Mouse (Mus musculus) stomach, embryonic 14.5 days (tissue): ENCODE measurements around the gene Alppl2. TPM values are rescaled to one million over a fixed set of nuclear protein-coding genes. Genes with fewer than 3 reads are reported as not detected.
A peak's percentile ranks its signal among the peaks of the same experiment; 100 is the strongest.

ENCODE experiments used
- ATAC-seq: fragments of 200-750 bp; cut with Nextera tagmentation; 2 replicates; pipeline ENCODE4 v1.8.0; 2017; ENCODE audit warnings: low read depth, moderate TSS enrichment; ENCODE audit not compliant: insufficient number of reproducible peaks, insufficient read depth, low FRiP score
- H3K27ac ChIP-seq: fragments of 300-500 bp; sonication (generic); 2 replicates; pipeline ENCODE4 v1.5.1; 2014; ENCODE audit warnings: mild to moderate bottlenecking, low read length, moderate library complexity, mixed read lengths
- H3K27me3 ChIP-seq: fragments of 300-500 bp; sonication (generic); 2 replicates; pipeline ENCODE4 v1.6.1; 2014; ENCODE audit warnings: low read length, control low read depth, mixed read lengths; ENCODE audit not compliant: control insufficient read depth, insufficient read depth
- H3K36me3 ChIP-seq: fragments of 300-500 bp; sonication (generic); 2 replicates; pipeline ENCODE4 v1.6.1; 2014; ENCODE audit warnings: mild to moderate bottlenecking, control low read depth, low read length, moderate library complexity, mixed read lengths; ENCODE audit not compliant: control insufficient read depth, insufficient read depth
- H3K4me1 ChIP-seq: fragments of 300-500 bp; sonication (generic); 2 replicates; pipeline ENCODE4 v1.6.1; 2014; ENCODE audit warnings: low read length, control low read depth, mixed read lengths; ENCODE audit not compliant: control insufficient read depth, insufficient read depth
- H3K4me2 ChIP-seq: fragments of 300-500 bp; sonication (generic); replicated peaks from 2 replicates; pipeline ENCODE4 v1.6.1; 2014; ENCODE audit warnings: low read depth, low read length, control low read depth
- H3K4me3 ChIP-seq: fragments of 300-500 bp; sonication (generic); 2 replicates; pipeline ENCODE4 v1.5.1; 2014; ENCODE audit warnings: low read depth, low read length, control low read depth
- H3K9ac ChIP-seq: fragments of 300-500 bp; sonication (generic); replicated peaks from 2 replicates; pipeline ENCODE4 v1.6.1; 2014; ENCODE audit warnings: low read depth, mild to moderate bottlenecking, control low read depth, low read length, moderate library complexity, mixed read lengths
- H3K9me3 ChIP-seq: fragments of 300-500 bp; sonication (generic); 2 replicates; pipeline ENCODE4 v1.6.1; 2016; ENCODE audit warnings: low read depth, low read length, control low read depth; ENCODE audit not compliant: control insufficient read depth
- WGBS: fragments of 180-500 bp; shearing (Covaris S2); extraction: QIAGEN DNeasy Blood & Tissue Kit; methylation state at CpG from one replicate; pipeline ENCODE4 v1.1.7; 2014; 5-methylcytosine and 5-hydroxymethylcytosine counted together
- polyA plus RNA-seq: library from polyadenylated mRNA; unstranded; fragments of >200 nt; fragmentation: Nextera tagmentation; extraction: Ambion mirVana; gene quantifications from 2 replicates; pipeline ENCODE4 v1.2.1, GENCODE M21; 2014

The Alppl2 gene
- polyA plus RNA-seq, 1 experiment from 2014 or later: not detected

- no peak overlapping the region for H3K4me3 ChIP-seq
- WGBS: 50% methylated on average over 16 of the region's 16 CpGs
- H3K9ac ChIP-seq: no peak overlapping the region
- H3K4me2 ChIP-seq: no peak overlapping the region
- no peaks in the 10 kb centered on the region for H3K4me1 ChIP-seq
- no peaks in the 10 kb centered on the region for H3K9me3 ChIP-seq
- H3K27me3 ChIP-seq: no peaks in the 10 kb centered on the region
- H3K36me3 ChIP-seq: no peaks in the 10 kb centered on the region
- peak; percentile 42; the same call in 1 of the 2 replicates for ATAC-seq
- H3K27ac ChIP-seq: no peak overlapping the region
Measured at GRCm38 (mm10) chr1:87070720-87071119, 19.0 kb downstream of the Alppl2 start.

GRCm38 (mm10) chr1:87060913-87061312, 28.8 kb downstream of the Alppl2 start:
- no peaks in the 10 kb centered on the region for H3K4me1 ChIP-seq
- no peaks in the 10 kb centered on the region for H3K27me3 ChIP-seq
- no peak overlapping the region for H3K9ac ChIP-seq
- no peaks in the 10 kb centered on the region for H3K9me3 ChIP-seq
- H3K4me2 ChIP-seq: no peak overlapping the region
- H3K27ac ChIP-seq: no peak overlapping the region
- no peak for ATAC-seq
- H3K4me3 ChIP-seq: no peak overlapping the region
- no peaks in the 10 kb centered on the region for H3K36me3 ChIP-seq

GRCm38 (mm10) chr1:87059042-87059665, 30.6 kb downstream of the Alppl2 start:
- H3K9me3 ChIP-seq: no peaks in the 10 kb centered on the region
- no peaks in the 10 kb centered on the region for H3K27me3 ChIP-seq
- no peak overlapping the region for H3K4me2 ChIP-seq
- no peak overlapping the region for H3K4me3 ChIP-seq
- H3K27ac ChIP-seq: no peak overlapping the region
- ATAC-seq: no peak
- H3K4me1 ChIP-seq: no peaks in the 10 kb centered on the region
- WGBS: 78% methylated on average over 8 of the region's 8 CpGs
- H3K9ac ChIP-seq: no peak overlapping the region
- H3K36me3 ChIP-seq: no peaks in the 10 kb centered on the region

- no peaks in the 10 kb centered on the region for H3K36me3 ChIP-seq
- no peak overlapping the region for H3K4me2 ChIP-seq
- H3K4me3 ChIP-seq: no peak overlapping the region
- 72% methylated on average over 4 of the region's 4 CpGs for WGBS
- no peaks in the 10 kb centered on the region for H3K27me3 ChIP-seq
- H3K9me3 ChIP-seq: no peaks in the 10 kb centered on the region
- no peaks in the 10 kb centered on the region for H3K4me1 ChIP-seq
- no peak overlapping the region for H3K27ac ChIP-seq
- no peak for ATAC-seq
- H3K9ac ChIP-seq: no peak overlapping the region
Measured at GRCm38 (mm10) chr1:87057075-87057474, 32.7 kb downstream of the Alppl2 start.

GRCm38 (mm10) chr1:87051369-87051768, 38.4 kb downstream of the Alppl2 start:
- H3K27ac ChIP-seq: no peak overlapping the region
- H3K4me2 ChIP-seq: no peak overlapping the region
- no peaks in the 10 kb centered on the region for H3K27me3 ChIP-seq
- H3K4me1 ChIP-seq: no peaks in the 10 kb centered on the region
- WGBS: 85% methylated on average over 4 of the region's 4 CpGs
- no peak overlapping the region for H3K9ac ChIP-seq
- no peaks in the 10 kb centered on the region for H3K9me3 ChIP-seq
- no peaks in the 10 kb centered on the region; the same call in 1 of the 2 replicates for H3K36me3 ChIP-seq
- no peak overlapping the region for H3K4me3 ChIP-seq
- ATAC-seq: no peak

- Histone ChIP-seq H3K27ac (no peak overlapping the region), H3K27me3 (no peaks in the 10 kb centered on the region), H3K9ac (no peak overlapping the region), H3K36me3 (no peaks in the 10 kb centered on the region; the same call in 1 of the 2 replicates), H3K4me2 (no peak overlapping the region), H3K4me3 (no peak overlapping the region), H3K9me3 (no peaks in the 10 kb centered on the region), H3K4me1 (no peaks in the 10 kb centered on the region)
- no peak for ATAC-seq
- 72% methylated on average over 1 of the region's 1 CpGs for WGBS
Measured at GRCm38 (mm10) chr1:87050700-87051099, 39.0 kb downstream of the Alppl2 start.

GRCm38 (mm10) chr1:87050072-87050471, 39.7 kb downstream of the Alppl2 start:
- ATAC-seq: no peak
- H3K36me3 ChIP-seq: no peaks in the 10 kb centered on the region; the same call in 1 of the 2 replicates

GRCm38 (mm10) chr1:87041814-87042438, 47.8 kb downstream of the Alppl2 start:
- 4% methylated on average over 1 of the region's 1 CpGs for WGBS
- ATAC-seq: 0 out of 2 replicates have a peak, but pooled peaks have one; percentile 23
- H3K4me1 ChIP-seq: peaks cover under 1% of the 10 kb centered on the region; the same call in 1 of the 2 replicates
- H3K9ac ChIP-seq: no peak overlapping the region
- H3K27me3 ChIP-seq: no peaks in the 10 kb centered on the region
- H3K27ac ChIP-seq: no peak overlapping the region
- H3K36me3 ChIP-seq: no peaks in the 10 kb centered on the region; the same call in 1 of the 2 replicates
- H3K4me2 ChIP-seq: no peak overlapping the region
- H3K4me3 ChIP-seq: no peak overlapping the region
- no peaks in the 10 kb centered on the region for H3K9me3 ChIP-seq

More at GRCm38 (mm10) chr1:87050072-87050471, 39.7 kb downstream of the Alppl2 start:
- WGBS: 79% methylated on average over 3 of the region's 3 CpGs
- Histone ChIP-seq H3K4me1 (no peaks in the 10 kb centered on the region), H3K27me3 (no peaks in the 10 kb centered on the region), H3K9me3 (no peaks in the 10 kb centered on the region), H3K4me2 (no peak overlapping the region), H3K9ac (no peak overlapping the region), H3K27ac (no peak overlapping the region), H3K4me3 (no peak overlapping the region)
